Mouse (Mus musculus) kidney, adult 2 months (tissue): ENCODE results near the gene Mylk2.

Source experiments
- CTCF ChIP-seq: fragments of 200-500 bp; conservative IDR thresholded peaks from 2 replicates; pipeline ENCODE4 v1.5.1; 2011; ENCODE audit warnings: low read depth, mild to moderate bottlenecking, control low read depth, low read length, moderate library complexity, mixed read lengths; ENCODE audit not compliant: insufficient read depth, insufficient read length
- POLR2A ChIP-seq: fragments of 200-500 bp; IDR thresholded peaks from one replicate; pipeline ENCODE4 v1.6.1; 2011; ENCODE audit warnings: low read depth, low read length, control low read depth

GRCm38 (mm10) chr2:152905036-152905829 is 5.9 kb upstream of the Mylk2 start:
- TF ChIP-seq CTCF (no peak), POLR2A (no peak)
